Mouse (Mus musculus): ENCODE data around the gene Vmn1r43. TPM values are rescaled to one million over a fixed set of nuclear protein-coding genes. Genes with fewer than 3 reads are reported as not detected.

Vmn1r43 gene
- polyA plus RNA-seq, 1 experiment from 2014 or later: not detected

Other genes with a start within 250 kb of the Vmn1r43 start
- gene Txnrd3, start 232.4 kb downstream of the Vmn1r43 start, polyA plus RNA-seq (2015; fragmentation: Nextera tagmentation; extraction: Ambion mirVana): 12.9 and 15.0 TPM in 2 replicates
- not detected in 2 replicates for gene Vmn1r40, start 168.9 kb downstream of the Vmn1r43 start, polyA plus RNA-seq (2015; fragmentation: Nextera tagmentation; extraction: Ambion mirVana)
- not detected in 2 replicates for gene Vmn1r41, start 135.6 kb downstream of the Vmn1r43 start, polyA plus RNA-seq (2015; fragmentation: Nextera tagmentation; extraction: Ambion mirVana)
- gene Vmn1r42, start within 50 bp of the Vmn1r43 start, polyA plus RNA-seq (2015; fragmentation: Nextera tagmentation; extraction: Ambion mirVana): not detected in 2 replicates
- not detected in 2 replicates for gene Vmn1r44, start 7.2 kb upstream of the Vmn1r43 start, polyA plus RNA-seq (2015; fragmentation: Nextera tagmentation; extraction: Ambion mirVana)
- gene Vmn1r45, start 64.2 kb upstream of the Vmn1r43 start, polyA plus RNA-seq (2015; fragmentation: Nextera tagmentation; extraction: Ambion mirVana): not detected in 2 replicates
- gene Vmn1r46, start 92.9 kb upstream of the Vmn1r43 start, polyA plus RNA-seq (2015; fragmentation: Nextera tagmentation; extraction: Ambion mirVana): not detected in 2 replicates
- not detected in 2 replicates for gene Vmn1r47, start 139.7 kb upstream of the Vmn1r43 start, polyA plus RNA-seq (2015; fragmentation: Nextera tagmentation; extraction: Ambion mirVana)
- gene Vmn1r48, start 160.4 kb upstream of the Vmn1r43 start, polyA plus RNA-seq (2015; fragmentation: Nextera tagmentation; extraction: Ambion mirVana): not detected in 2 replicates
- gene Vmn1r49, start 202.1 kb upstream of the Vmn1r43 start, polyA plus RNA-seq (2015; fragmentation: Nextera tagmentation; extraction: Ambion mirVana): not detected in 2 replicates
- not detected in 2 replicates for gene Vmn1r50, start 225.0 kb upstream of the Vmn1r43 start, polyA plus RNA-seq (2015; fragmentation: Nextera tagmentation; extraction: Ambion mirVana)
- 0.04 and 0.06 TPM in 2 replicates for gene Vmn1r51, start 246.2 kb upstream of the Vmn1r43 start, polyA plus RNA-seq (2015; fragmentation: Nextera tagmentation; extraction: Ambion mirVana)

All from hindbrain, embryonic 16.5 days (tissue).